Comparison of ENCODE assay signal across 28 mouse cellular contexts in genomic region chr6:123248862-123249261, GRCm38 (mm10). TPM values are rescaled to one million over a fixed set of nuclear protein-coding genes. Genes with fewer than 3 reads are reported as not detected.
A peak's percentile ranks its signal among the peaks of the same experiment; 100 is the strongest.
DNase-seq lines count a peak whose midpoint lies in the region; ATAC-seq and TF ChIP-seq lines count a peak whose summit lies in the region.
"Not testable (repeated sequence)": the region's sequence is repeated elsewhere in the genome, so short reads cannot be mapped to it uniquely, and the experiment has no call there.
"Had no signal": no experiment of that assay in that cellular context is flagged by ENCODE, and none has a peak within 500 bp of the region (broad histone marks: within the 10 kb centered on the region; RNA-seq: fewer than 3 reads in every experiment).

No protein-coding gene starts in this region.

- H3K27ac ChIP-seq in liver, postnatal 0 days (ENCODE audit: low read depth) = not testable (repeated sequence)

- not testable (repeated sequence) for H3K9me3 ChIP-seq in liver, postnatal 0 days (ENCODE audit: low read length)

- H3K9ac ChIP-seq in liver, postnatal 0 days (replicated peaks) = not testable (repeated sequence)

- peak; percentile 64 for ATAC-seq in erythroblast, adult 5-6 weeks (replicated peaks; ENCODE audit: low FRiP score, poor library complexity, severe bottlenecking)
- not testable (repeated sequence) for ATAC-seq in liver, postnatal 0 days
- ATAC-seq in megakaryocyte-erythroid progenitor cell, adult 5-6 weeks (replicated peaks; ENCODE audit: low FRiP score, low TSS enrichment, poor library complexity, severe bottlenecking) = peak; percentile 66

- H3K4me1 ChIP-seq in liver, postnatal 0 days (ENCODE audit: insufficient read depth) = not testable (repeated sequence)

- H3K4me2 ChIP-seq in liver, postnatal 0 days (ENCODE audit: low read depth, low read length) = not testable (repeated sequence)

- not testable (repeated sequence) for TF ChIP-seq EP300 in liver, postnatal 0 days (IDR thresholded peaks at IDR 0.05; ENCODE audit: low read depth)

- H3K27me3 ChIP-seq in liver, postnatal 0 days (ENCODE audit: insufficient read depth, low read length) = not testable (repeated sequence)

- H3K36me3 ChIP-seq in liver, postnatal 0 days (replicated peaks; ENCODE audit: insufficient read depth, low read length) = not testable (repeated sequence)

- 80% methylated on average over 2 of the region's 2 CpGs for WGBS in liver, postnatal 0 days (ENCODE audit: insufficient replicate concordance)

- DNase-seq in ES-CJ7 (ENCODE audit: low read depth, low spot score) (peak; percentile 19), ZHBTc4 (ENCODE audit: low read depth, low spot score) (peak; percentile 16)
- DNase-seq in liver, postnatal 0 days = not testable (repeated sequence)

- not testable (repeated sequence) for H3K4me3 ChIP-seq in liver, postnatal 0 days (ENCODE audit: low read depth, low read length)

- peak; percentile 49 for TF ChIP-seq CTCF in liver, postnatal 0 days (IDR thresholded peaks at IDR 0.05; ENCODE audit: low read depth)

RNA-seq across cellular contexts. Expression of gene Clec4d, which starts 13.0 kb away (rescaled TPM):
- 1.9 and 8.8 TPM in 2 replicates for total RNA-seq in erythroblast, adult 5-6 weeks (2015; ENCODE audit: low replicate concordance)
- total RNA-seq in erythroblast, adult 5-6 weeks (2017; ENCODE audit: low replicate concordance) = 10.2 and 11.8 TPM in 2 replicates
- polyA plus RNA-seq in liver, postnatal 0 days (2015; fragmentation: Nextera tagmentation; extraction: Ambion mirVana) = 0.53 and 1.3 TPM in 2 replicates
- 16.3 and 17.4 TPM in 2 replicates for total RNA-seq in megakaryocyte-erythroid progenitor cell, adult 5-6 weeks (2014; fragmentation: Nextera tagmentation)
- 5.5 and 22.8 TPM in 2 replicates for total RNA-seq in megakaryocyte-erythroid progenitor cell, adult 5-6 weeks (2017)
- total RNA-seq: forebrain, postnatal 0 days; gastrocnemius, adult 2 months; gastrocnemius, postnatal 14 days; hindbrain, postnatal 0 days had no signal
- polyA plus RNA-seq: embryonic facial prominence, embryonic 11.5 days; forebrain, embryonic 11.5 days; forebrain, embryonic 14.5 days; forebrain, postnatal 0 days; heart, embryonic 12.5 days; hindbrain, embryonic 11.5 days; hindbrain, postnatal 0 days; inflammation-experienced regulatory T-cells, adult 6 months had no signal

RNA-seq across cellular contexts. Expression of gene Clec4n, which starts 19.2 kb away (rescaled TPM):
- total RNA-seq in erythroblast, adult 5-6 weeks (2015; ENCODE audit: low replicate concordance) = 2.9 TPM in 1 of 2 replicates, not detected in the other
- 4.5 TPM in 1 of 2 replicates, not detected in the other for total RNA-seq in erythroblast, adult 5-6 weeks (2017; ENCODE audit: low replicate concordance)
- polyA plus RNA-seq in liver, postnatal 0 days (2015; fragmentation: Nextera tagmentation; extraction: Ambion mirVana) = 24.4 and 28.7 TPM in 2 replicates
- total RNA-seq in megakaryocyte-erythroid progenitor cell, adult 5-6 weeks (2014; fragmentation: Nextera tagmentation) = not detected in 2 replicates
- total RNA-seq in megakaryocyte-erythroid progenitor cell, adult 5-6 weeks (2017) = 0.57 TPM in 1 of 2 replicates, not detected in the other
- total RNA-seq: gastrocnemius, adult 2 months had no signal

RNA-seq across cellular contexts. Expression of gene Clec4e, which starts 40.8 kb away (rescaled TPM):
- 7.3 and 9.0 TPM in 2 replicates for total RNA-seq in erythroblast, adult 5-6 weeks (2015; ENCODE audit: low replicate concordance)
- 8.1 and 8.5 TPM in 2 replicates for total RNA-seq in erythroblast, adult 5-6 weeks (2017; ENCODE audit: low replicate concordance)
- 0.92 and 1.2 TPM in 2 replicates for polyA plus RNA-seq in liver, postnatal 0 days (2015; fragmentation: Nextera tagmentation; extraction: Ambion mirVana)
- total RNA-seq in megakaryocyte-erythroid progenitor cell, adult 5-6 weeks (2014; fragmentation: Nextera tagmentation) = 0.32 and 3.4 TPM in 2 replicates
- total RNA-seq in megakaryocyte-erythroid progenitor cell, adult 5-6 weeks (2017) = 1.5 and 5.6 TPM in 2 replicates
- total RNA-seq: adrenal gland, adult 2 months; forebrain, postnatal 0 days; gastrocnemius, adult 2 months; gastrocnemius, postnatal 14 days; hindbrain, postnatal 0 days had no signal
- polyA plus RNA-seq: adrenal gland, adult 2 months; brain, embryonic 14.5 days; embryonic facial prominence, embryonic 11.5 days; forebrain, embryonic 11.5 days; forebrain, embryonic 14.5 days; forebrain, postnatal 0 days; frontal cortex, adult 2 months; hindbrain, embryonic 11.5 days; hindbrain, embryonic 14.5 days; hindbrain, postnatal 0 days; inflammation-experienced regulatory T-cells, adult 6 months had no signal

RNA-seq across cellular contexts. Expression of gene Vmn2r19, which starts 59.3 kb away (rescaled TPM):
- not detected in 2 replicates for total RNA-seq in erythroblast, adult 5-6 weeks (2015; ENCODE audit: low replicate concordance)
- not detected in 2 replicates for total RNA-seq in erythroblast, adult 5-6 weeks (2017; ENCODE audit: low replicate concordance)
- polyA plus RNA-seq in liver, postnatal 0 days (2015; fragmentation: Nextera tagmentation; extraction: Ambion mirVana) = not detected in 2 replicates
- total RNA-seq in megakaryocyte-erythroid progenitor cell, adult 5-6 weeks (2014; fragmentation: Nextera tagmentation) = not detected in 2 replicates
- not detected in 2 replicates for total RNA-seq in megakaryocyte-erythroid progenitor cell, adult 5-6 weeks (2017)
- total RNA-seq: adrenal gland, adult 2 months; adrenal gland, postnatal 14 days; adrenal gland, postnatal 4 days; forebrain, postnatal 0 days; gastrocnemius, adult 2 months; gastrocnemius, postnatal 14 days; gastrocnemius, postnatal 4 days; heart, adult 18-20 months; heart, postnatal 10 days; heart, postnatal 36 days; hindbrain, postnatal 0 days had no signal
- polyA plus RNA-seq: adrenal gland, adult 2 months; brain, embryonic 14.5 days; embryonic facial prominence, embryonic 11.5 days; embryonic facial prominence, embryonic 14.5 days; forebrain, embryonic 11.5 days; forebrain, embryonic 14.5 days; forebrain, postnatal 0 days; frontal cortex, adult 2 months; heart, embryonic 12.5 days; heart, embryonic 15.5 days; hindbrain, embryonic 11.5 days; hindbrain, embryonic 14.5 days; hindbrain, postnatal 0 days; inflammation-experienced regulatory T-cells, adult 6 months; intestine, embryonic 16.5 days had no signal
